Mouse (Mus musculus): ENCODE data around the gene Ilk. TPM values are rescaled to one million over a fixed set of nuclear protein-coding genes. Genes with fewer than 3 reads are reported as not detected.
"Not testable (repeated sequence)": the region's sequence is repeated elsewhere in the genome, so short reads cannot be mapped to it uniquely, and the experiment has no call there.

Gene Ilk
- polyA plus RNA-seq, 1 experiment: 44.0 TPM

GRCm38 (mm10) chr7:105737648-105738047 is 1.3 kb downstream of the Ilk start:
- Histone ChIP-seq H3K4me3 (ENCODE audit: control insufficient read depth, low read depth, low read length) (peak overlapping the region; percentile 91; the same call in 1 of the 2 replicates), H3K36me3 (ENCODE audit: control insufficient read depth, insufficient read depth, low read length) (no peaks in the 10 kb centered on the region), H3K4me1 (ENCODE audit: control insufficient read depth, insufficient read depth, low read length) (peaks cover 3% of the 10 kb centered on the region), H3K27ac (ENCODE audit: control insufficient read depth, insufficient read depth, low read depth, low read length) (no peak overlapping the region; the same call in 1 of the 2 replicates), H3K27me3 (ENCODE audit: control insufficient read depth, insufficient read depth, low read length) (no peaks in the 10 kb centered on the region)
- TF ChIP-seq CTCF (IDR thresholded peaks at IDR 0.05; ENCODE audit: control insufficient read depth, insufficient read depth, insufficient replicate concordance, low read depth, low read length) (no peak), POLR2A (IDR thresholded peaks at IDR 0.05; ENCODE audit: control insufficient read depth, low read depth, low read length) (no peak)

DNA sequence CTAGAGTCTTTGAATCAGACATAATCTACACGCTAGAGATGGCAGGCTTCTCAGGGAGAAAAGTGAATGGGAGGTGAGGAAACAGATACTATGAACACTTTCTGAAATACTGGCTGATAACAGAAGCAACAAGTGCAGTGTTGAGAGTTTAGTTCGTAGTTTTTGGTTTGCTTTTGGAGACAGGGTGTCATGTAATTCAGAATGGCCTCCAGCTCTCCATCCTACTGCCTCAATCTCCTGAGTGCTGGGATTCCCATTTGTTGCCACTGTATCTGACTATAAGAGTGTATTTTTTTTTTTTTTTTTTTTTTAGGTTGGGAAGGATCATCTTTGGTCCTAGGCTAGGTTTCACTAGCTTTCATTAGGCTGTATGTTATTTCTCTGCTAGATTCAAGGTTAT is 1.9 kb downstream of the Ilk start:
- no peaks in the 10 kb centered on the region for H3K36me3 ChIP-seq (ENCODE audit: control insufficient read depth, insufficient read depth, low read length)
- no peak for TF ChIP-seq POLR2A (IDR thresholded peaks at IDR 0.05; ENCODE audit: control insufficient read depth, low read depth, low read length)
- no peak for TF ChIP-seq CTCF (IDR thresholded peaks at IDR 0.05; ENCODE audit: control insufficient read depth, insufficient read depth, insufficient replicate concordance, low read depth, low read length)
- no peak overlapping the region for H3K27ac ChIP-seq (ENCODE audit: control insufficient read depth, insufficient read depth, low read depth, low read length)
- no peak overlapping the region for H3K4me3 ChIP-seq (ENCODE audit: control insufficient read depth, low read depth, low read length)
- no peaks in the 10 kb centered on the region for H3K27me3 ChIP-seq (ENCODE audit: control insufficient read depth, insufficient read depth, low read length)
- peaks cover 3% of the 10 kb centered on the region for H3K4me1 ChIP-seq (ENCODE audit: control insufficient read depth, insufficient read depth, low read length)

DNA sequence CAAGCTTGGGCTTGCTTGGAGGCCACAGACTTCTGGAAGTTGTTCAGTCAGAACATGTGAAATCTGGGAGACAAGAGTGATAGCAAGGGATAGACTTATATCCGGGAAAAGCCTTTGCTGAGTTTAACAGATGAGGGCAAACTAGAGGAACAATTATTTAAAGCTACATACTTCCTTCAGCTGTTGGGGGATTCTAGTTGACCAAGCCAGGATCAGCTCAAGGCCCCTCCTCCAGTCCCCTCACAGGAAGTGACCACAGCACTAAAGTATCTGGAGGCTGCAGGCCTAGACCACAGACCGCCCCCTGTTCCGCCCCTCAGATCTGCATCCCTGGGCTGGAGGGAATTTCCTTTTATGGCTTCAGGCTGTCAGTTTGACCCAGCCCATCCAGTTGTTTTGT is 2.6 kb downstream of the Ilk start:
- H3K4me3 ChIP-seq (ENCODE audit: control insufficient read depth, low read depth, low read length): no peak overlapping the region; the same call in 1 of the 2 replicates
- peak overlapping the region; percentile 71 for H3K27ac ChIP-seq (ENCODE audit: control insufficient read depth, insufficient read depth, low read depth, low read length)
- no peak for TF ChIP-seq CTCF (IDR thresholded peaks at IDR 0.05; ENCODE audit: control insufficient read depth, insufficient read depth, insufficient replicate concordance, low read depth, low read length)
- no peak for TF ChIP-seq POLR2A (IDR thresholded peaks at IDR 0.05; ENCODE audit: control insufficient read depth, low read depth, low read length)
- no peaks in the 10 kb centered on the region for H3K27me3 ChIP-seq (ENCODE audit: control insufficient read depth, insufficient read depth, low read length)
- no peaks in the 10 kb centered on the region for H3K36me3 ChIP-seq (ENCODE audit: control insufficient read depth, insufficient read depth, low read length)
- H3K4me1 ChIP-seq (ENCODE audit: control insufficient read depth, insufficient read depth, low read length): peaks cover 3% of the 10 kb centered on the region

GRCm38 (mm10) chr7:105740089-105740795 is 3.9 kb downstream of the Ilk start:
- no peak overlapping the region for H3K4me3 ChIP-seq (ENCODE audit: control insufficient read depth, low read depth, low read length)
- no peak overlapping the region for H3K27ac ChIP-seq (ENCODE audit: control insufficient read depth, insufficient read depth, low read depth, low read length)
- H3K27me3 ChIP-seq (ENCODE audit: control insufficient read depth, insufficient read depth, low read length): no peaks in the 10 kb centered on the region
- peaks cover 3% of the 10 kb centered on the region for H3K4me1 ChIP-seq (ENCODE audit: control insufficient read depth, insufficient read depth, low read length)
- H3K36me3 ChIP-seq (ENCODE audit: control insufficient read depth, insufficient read depth, low read length): no peaks in the 10 kb centered on the region
- no peak for TF ChIP-seq POLR2A (IDR thresholded peaks at IDR 0.05; ENCODE audit: control insufficient read depth, low read depth, low read length)
- no peak for TF ChIP-seq CTCF (IDR thresholded peaks at IDR 0.05; ENCODE audit: control insufficient read depth, insufficient read depth, insufficient replicate concordance, low read depth, low read length)

DNA sequence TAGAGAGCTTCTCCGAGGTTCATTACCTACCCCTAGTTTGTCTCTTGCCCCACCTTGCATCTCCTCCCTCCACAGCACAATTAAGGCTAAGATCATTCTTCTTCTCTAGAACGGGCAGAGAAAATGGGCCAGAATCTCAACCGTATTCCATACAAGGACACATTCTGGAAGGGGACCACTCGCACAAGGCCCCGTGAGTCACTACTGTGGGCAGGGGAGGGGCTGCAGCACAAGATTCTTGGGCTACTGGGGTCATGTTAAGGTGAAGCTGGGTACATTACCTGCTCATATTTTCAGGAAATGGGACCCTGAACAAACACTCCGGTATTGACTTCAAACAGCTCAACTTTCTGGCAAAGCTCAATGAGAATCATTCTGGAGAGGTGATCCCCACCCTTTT is 4.5 kb downstream of the Ilk start:
- peaks cover 3% of the 10 kb centered on the region for H3K4me1 ChIP-seq (ENCODE audit: control insufficient read depth, insufficient read depth, low read length)

DNA sequence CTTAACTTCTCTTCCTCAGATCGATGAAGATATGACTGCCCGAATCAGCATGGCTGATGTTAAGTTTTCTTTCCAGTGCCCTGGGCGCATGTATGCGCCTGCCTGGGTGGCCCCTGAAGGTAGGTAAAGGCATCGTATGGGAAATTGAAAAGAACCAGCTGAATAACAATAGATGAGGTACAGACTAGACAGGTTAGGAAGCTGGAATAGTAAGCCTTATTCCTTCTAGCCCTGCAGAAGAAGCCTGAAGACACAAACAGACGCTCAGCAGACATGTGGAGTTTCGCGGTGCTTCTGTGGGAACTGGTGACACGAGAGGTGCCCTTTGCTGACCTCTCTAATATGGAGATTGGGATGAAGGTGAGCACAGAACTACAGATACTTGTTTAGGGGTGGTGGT is 5.6 kb downstream of the Ilk start:
- H3K4me3 ChIP-seq (ENCODE audit: control insufficient read depth, low read depth, low read length): no peak overlapping the region
- no peaks in the 10 kb centered on the region; the same call in 1 of the 2 replicates for H3K4me1 ChIP-seq (ENCODE audit: control insufficient read depth, insufficient read depth, low read length)
- H3K27ac ChIP-seq (ENCODE audit: control insufficient read depth, insufficient read depth, low read depth, low read length): no peak overlapping the region
- TF ChIP-seq CTCF (IDR thresholded peaks at IDR 0.05; ENCODE audit: control insufficient read depth, insufficient read depth, insufficient replicate concordance, low read depth, low read length): no peak
- no peak for TF ChIP-seq POLR2A (IDR thresholded peaks at IDR 0.05; ENCODE audit: control insufficient read depth, low read depth, low read length)
- H3K36me3 ChIP-seq (ENCODE audit: control insufficient read depth, insufficient read depth, low read length): no peaks in the 10 kb centered on the region
- no peaks in the 10 kb centered on the region for H3K27me3 ChIP-seq (ENCODE audit: control insufficient read depth, insufficient read depth, low read length)

More for the DNA sequence above, 4.5 kb downstream of the Ilk start:
- Histone ChIP-seq H3K36me3 (ENCODE audit: control insufficient read depth, insufficient read depth, low read length) (no peaks in the 10 kb centered on the region), H3K4me3 (ENCODE audit: control insufficient read depth, low read depth, low read length) (no peak overlapping the region), H3K27me3 (ENCODE audit: control insufficient read depth, insufficient read depth, low read length) (no peaks in the 10 kb centered on the region), H3K27ac (ENCODE audit: control insufficient read depth, insufficient read depth, low read depth, low read length) (no peak overlapping the region)
- TF ChIP-seq POLR2A (IDR thresholded peaks at IDR 0.05; ENCODE audit: control insufficient read depth, low read depth, low read length) (no peak), CTCF (IDR thresholded peaks at IDR 0.05; ENCODE audit: control insufficient read depth, insufficient read depth, insufficient replicate concordance, low read depth, low read length) (no peak)

DNA sequence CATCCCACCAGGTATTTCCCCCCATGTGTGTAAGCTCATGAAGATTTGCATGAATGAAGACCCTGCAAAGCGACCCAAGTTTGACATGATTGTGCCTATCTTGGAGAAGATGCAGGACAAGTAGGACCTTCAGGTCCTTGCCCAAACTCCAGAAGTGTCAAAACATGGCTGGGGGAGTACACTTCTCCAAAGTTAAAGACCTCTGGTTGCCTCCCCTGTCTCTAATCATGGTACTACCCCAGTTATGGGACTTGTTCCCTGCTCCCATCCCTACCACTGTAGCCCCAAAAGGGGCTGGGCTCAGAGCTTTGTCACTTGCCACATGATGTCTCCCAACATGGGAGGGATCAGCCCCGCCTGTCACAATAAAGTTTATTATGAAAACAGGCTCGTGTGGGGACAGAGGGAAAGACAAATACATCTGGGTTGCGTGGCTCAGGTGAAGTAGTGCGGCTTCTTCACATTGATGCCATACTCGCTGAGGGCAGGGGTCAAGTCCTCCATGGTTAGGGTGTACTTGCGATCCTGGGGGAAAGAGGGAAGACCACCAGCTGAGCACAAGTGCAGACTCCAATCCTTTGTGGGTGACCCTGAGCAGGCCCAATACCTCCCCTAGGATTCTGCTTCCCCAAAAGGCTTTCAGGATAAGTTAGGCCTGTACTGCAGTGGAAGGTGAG is 6.3 kb downstream of the Ilk start:
- H3K27me3 ChIP-seq (ENCODE audit: control insufficient read depth, insufficient read depth, low read length); H3K4me3 ChIP-seq (ENCODE audit: control insufficient read depth, low read depth, low read length); H3K27ac ChIP-seq (ENCODE audit: control insufficient read depth, insufficient read depth, low read depth, low read length); H3K4me1 ChIP-seq (ENCODE audit: control insufficient read depth, insufficient read depth, low read length); H3K36me3 ChIP-seq (ENCODE audit: control insufficient read depth, insufficient read depth, low read length): not testable (repeated sequence)

DNA sequence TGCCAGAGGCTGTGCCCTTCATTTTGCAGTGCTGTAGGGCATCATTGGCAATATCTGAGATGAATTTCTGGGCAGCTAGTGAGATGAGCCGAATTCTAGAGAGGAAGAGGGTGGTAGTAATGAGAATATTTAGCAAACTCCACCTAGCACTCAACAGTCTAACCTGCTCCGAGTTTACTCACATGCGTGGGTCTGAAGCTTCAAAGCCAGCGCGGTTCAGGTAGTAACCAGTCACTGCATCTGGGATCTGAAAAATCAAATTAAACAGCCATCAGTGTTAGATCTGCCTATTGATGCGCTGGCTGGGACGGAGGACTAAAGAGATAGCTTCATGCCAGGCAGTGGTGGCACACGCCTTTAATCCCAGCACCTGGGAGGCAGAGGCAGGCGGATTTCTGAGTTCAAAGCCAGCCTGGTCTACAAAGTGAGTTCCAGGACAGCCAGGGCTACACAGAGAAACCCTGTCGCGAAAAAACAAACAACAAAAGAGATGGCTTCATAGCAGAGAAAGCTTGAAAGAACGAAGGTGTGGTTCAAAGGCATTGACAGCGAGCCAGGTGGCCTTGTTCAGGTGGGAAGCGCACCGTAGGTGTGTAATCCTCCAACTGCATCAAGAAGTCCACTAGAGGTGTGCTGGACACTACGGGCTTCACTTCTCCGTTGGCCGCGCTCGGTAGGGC is 7.0 kb downstream of the Ilk start:
- Histone ChIP-seq H3K27ac (ENCODE audit: control insufficient read depth, insufficient read depth, low read depth, low read length) (peak overlapping the region; percentile 92), H3K4me3 (ENCODE audit: control insufficient read depth, low read depth, low read length) (peak overlapping the region; percentile 91)
- not testable (repeated sequence) for H3K36me3 ChIP-seq (ENCODE audit: control insufficient read depth, insufficient read depth, low read length); H3K27me3 ChIP-seq (ENCODE audit: control insufficient read depth, insufficient read depth, low read length); H3K4me1 ChIP-seq (ENCODE audit: control insufficient read depth, insufficient read depth, low read length)

Measured in testis, adult 2 months (tissue).